In the genomic region with DNA sequence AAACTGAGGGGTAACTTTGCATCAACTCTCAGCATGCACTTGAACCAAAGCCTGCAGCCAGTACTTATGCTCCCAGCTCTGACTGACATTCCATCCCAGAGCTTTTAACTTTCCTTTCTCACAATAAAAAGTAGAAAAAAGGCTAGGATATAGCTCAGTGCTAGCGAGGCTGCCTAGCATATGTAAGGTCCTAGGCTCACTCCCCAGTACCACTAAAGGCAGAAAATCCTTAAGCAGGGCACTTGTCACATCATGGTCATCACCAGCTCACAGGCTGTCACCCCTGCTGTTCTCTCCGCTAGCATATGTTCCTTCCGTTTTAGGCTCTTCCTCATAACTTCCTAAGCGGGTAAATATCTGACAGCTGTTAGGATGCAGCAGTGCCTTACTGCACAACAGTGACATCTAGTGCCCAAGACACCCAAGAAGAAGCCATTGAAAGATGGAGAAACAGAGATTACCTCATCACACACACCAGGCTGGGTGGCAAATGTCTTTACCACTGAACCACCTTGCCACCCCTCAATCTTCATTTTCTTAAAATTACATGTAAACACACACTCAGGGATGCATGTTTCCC, we compare ENCODE assay signal across 9 mouse cellular contexts. TPM values are rescaled to one million over a fixed set of nuclear protein-coding genes. Genes with fewer than 3 reads are reported as not detected.
DNase-seq lines count a peak whose midpoint lies in the region; ATAC-seq and TF ChIP-seq lines count a peak whose summit lies in the region.
"Had no signal": no experiment of that assay in that cellular context is flagged by ENCODE, and none has a peak within 500 bp of the region (broad histone marks: within the 10 kb centered on the region; RNA-seq: fewer than 3 reads in every experiment).

No protein-coding gene starts in this region.

- no peak overlapping the region for H3K4me2 ChIP-seq in heart, postnatal 0 days (ENCODE audit: low read depth, low read length)
- H3K4me2 ChIP-seq in midbrain, embryonic 11.5 days, result no peak overlapping the region

- H3K9me3 ChIP-seq in heart, postnatal 0 days (replicated peaks; ENCODE audit: control insufficient read depth, low read length), result no peaks in the 10 kb centered on the region
- H3K9me3 ChIP-seq in midbrain, embryonic 11.5 days (ENCODE audit: control insufficient read depth, low read length), result no peaks in the 10 kb centered on the region
- H3K9me3 ChIP-seq: megakaryocyte, embryonic 14.5 days had no signal

- ATAC-seq in heart, postnatal 0 days (ENCODE audit: insufficient read depth, low read depth), result no peak
- ATAC-seq in midbrain, embryonic 11.5 days (ENCODE audit: low FRiP score), result peak; percentile 38; the same call in 1 of the 2 replicates

- H3K9ac ChIP-seq in heart, postnatal 0 days (replicated peaks; ENCODE audit: low read depth, low read length), result no peak overlapping the region
- no peak overlapping the region for H3K9ac ChIP-seq in midbrain, embryonic 11.5 days (ENCODE audit: low read length)

- no peaks in the 10 kb centered on the region for H3K4me1 ChIP-seq in heart, postnatal 0 days (ENCODE audit: control insufficient read depth, insufficient read depth)
- no peaks in the 10 kb centered on the region for H3K4me1 ChIP-seq in midbrain, embryonic 11.5 days (ENCODE audit: control insufficient read depth, insufficient read depth, low read length)

- no peaks in the 10 kb centered on the region for H3K27me3 ChIP-seq in heart, postnatal 0 days (ENCODE audit: control insufficient read depth, insufficient read depth, low read length)
- H3K27me3 ChIP-seq in midbrain, embryonic 11.5 days (ENCODE audit: control insufficient read depth, insufficient read depth, low read length), result no peaks in the 10 kb centered on the region
- H3K27me3 ChIP-seq: megakaryocyte, embryonic 14.5 days had no signal

- no peak for TF ChIP-seq EP300 in heart, postnatal 0 days (IDR thresholded peaks at IDR 0.05; ENCODE audit: low read depth)

- H3K36me3 ChIP-seq in heart, postnatal 0 days (replicated peaks; ENCODE audit: control insufficient read depth, insufficient read depth, low read length), result peaks cover 86% of the 10 kb centered on the region
- H3K36me3 ChIP-seq in midbrain, embryonic 11.5 days (ENCODE audit: control insufficient read depth, insufficient read depth, low read length), result peaks cover 24% of the 10 kb centered on the region

- no peak overlapping the region for H3K4me3 ChIP-seq in heart, postnatal 0 days (ENCODE audit: low read depth, low read length)
- no peak overlapping the region for H3K4me3 ChIP-seq in layer of hippocampus, adult 2 months
- no peak overlapping the region for H3K4me3 ChIP-seq in midbrain, embryonic 11.5 days (ENCODE audit: low read depth, low read length)
- H3K4me3 ChIP-seq: megakaryocyte, embryonic 14.5 days had no signal

- H3K27ac ChIP-seq in heart, postnatal 0 days (ENCODE audit: low read depth), result no peak overlapping the region
- H3K27ac ChIP-seq in layer of hippocampus, adult 2 months, result no peak overlapping the region; the same call in 1 of the 2 replicates
- no peak overlapping the region for H3K27ac ChIP-seq in midbrain, embryonic 11.5 days (ENCODE audit: low read depth, low read length)

- WGBS in heart, postnatal 0 days, result 45% methylated on average over 4 of the region's 4 CpGs
- WGBS in midbrain, embryonic 11.5 days, result 55% methylated on average over 4 of the region's 4 CpGs

- TF ChIP-seq CTCF in heart, postnatal 0 days (IDR thresholded peaks at IDR 0.05; ENCODE audit: low read depth), result peak; percentile 61
- TF ChIP-seq CTCF in layer of hippocampus, adult 2 months (conservative IDR thresholded peaks at IDR 0.05), result peak; percentile 90

- peak; percentile 59 for DNase-seq in embryo, embryonic 10 days (ENCODE audit: low spot score)
- DNase-seq in embryo, embryonic 9.5 days (ENCODE audit: extremely low spot score), result no peak
- DNase-seq in urinary bladder, postnatal 14 days (ENCODE audit: low spot score), result peak; percentile 46
- no peak for DNase-seq in urinary bladder, postnatal 36 days (ENCODE audit: low spot score in 2 of 2)
- DNase-seq in heart, postnatal 0 days (ENCODE audit: low spot score), result peak; percentile 36
- DNase-seq in layer of hippocampus, adult 2 months (ENCODE audit: low spot score in 2 of 2), result peak; percentile 62 to 71
- DNase-seq in midbrain, embryonic 11.5 days (ENCODE audit: low spot score, missing footprints), result peak; percentile 93
- peak; percentile 22 to 37 for DNase-seq in spleen, postnatal 36 days (ENCODE audit: low spot score in 2 of 2)

RNA-seq across cellular contexts. Expression of a gene that starts 17.4 kb away (rescaled TPM):
- total RNA-seq in heart, postnatal 0 days (2014; rRNA removed; ENCODE audit: low replicate concordance), result 13.6 and 22.7 TPM in 2 replicates
- 15.8 and 16.9 TPM in 2 replicates for polyA plus RNA-seq in heart, postnatal 0 days (2015; fragmentation: Nextera tagmentation; extraction: Ambion mirVana)
- total RNA-seq in layer of hippocampus, adult 2 months (2021), result 10 to 100 TPM; 25.8 to 26.1 TPM
- polyA plus RNA-seq in midbrain, embryonic 11.5 days (2014; fragmentation: Nextera tagmentation; extraction: Ambion mirVana), result 50.7 and 51.9 TPM in 2 replicates

RNA-seq across cellular contexts. Expression of a gene that starts 17.5 kb away (rescaled TPM):
- 13.9 and 17.4 TPM in 2 replicates for total RNA-seq in heart, postnatal 0 days (2014; rRNA removed; ENCODE audit: low replicate concordance)
- polyA plus RNA-seq in heart, postnatal 0 days (2015; fragmentation: Nextera tagmentation; extraction: Ambion mirVana), result 30.4 and 37.9 TPM in 2 replicates
- total RNA-seq in layer of hippocampus, adult 2 months (2021), result 10 to 100 TPM; 38.6 to 45.6 TPM
- polyA plus RNA-seq in midbrain, embryonic 11.5 days (2014; fragmentation: Nextera tagmentation; extraction: Ambion mirVana), result 107 and 127 TPM in 2 replicates

RNA-seq across cellular contexts. Expression of a gene that starts 51.5 kb away (rescaled TPM):
- total RNA-seq in heart, postnatal 0 days (2014; rRNA removed; ENCODE audit: low replicate concordance), result 11.7 and 12.7 TPM in 2 replicates
- 3.7 and 4.5 TPM in 2 replicates for polyA plus RNA-seq in heart, postnatal 0 days (2015; fragmentation: Nextera tagmentation; extraction: Ambion mirVana)
- 10 to 100 TPM; 29.3 to 35.0 TPM for total RNA-seq in layer of hippocampus, adult 2 months (2021)
- 11.1 and 12.4 TPM in 2 replicates for polyA plus RNA-seq in midbrain, embryonic 11.5 days (2014; fragmentation: Nextera tagmentation; extraction: Ambion mirVana)

Comparison
In these comparisons a context has a peak if more than half of its experiments do, and no peak if none do; other contexts are left out.
1. DNase-seq: peak in embryo, embryonic 10 days (single experiment), urinary bladder, postnatal 14 days (single experiment), heart, postnatal 0 days (single experiment), layer of hippocampus, adult 2 months (2 of 2), midbrain, embryonic 11.5 days (single experiment) and spleen, postnatal 36 days (2 of 2); none in embryo, embryonic 9.5 days (single experiment) and urinary bladder, postnatal 36 days (0 of 2).